Mouse (Mus musculus): ENCODE measurements around the gene Ndufaf2.

DNA sequence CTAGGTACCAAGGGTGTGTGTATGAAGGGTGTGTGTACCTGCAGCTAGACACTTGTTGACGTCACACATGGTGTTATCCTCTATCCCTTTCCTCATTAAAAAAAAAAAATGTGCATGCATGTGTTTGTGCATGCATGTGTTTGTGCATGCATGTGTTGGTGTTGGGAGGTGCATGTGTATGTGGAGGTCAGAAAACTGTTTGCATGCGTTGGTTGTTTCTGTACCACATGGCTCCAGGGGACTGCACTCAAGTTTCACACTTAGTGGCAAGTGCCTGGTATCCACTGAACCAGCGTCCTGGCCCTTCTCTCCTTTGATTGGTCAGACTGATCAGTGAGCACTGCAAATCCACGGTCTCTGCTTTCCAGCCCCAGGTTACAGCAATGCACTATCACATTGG, 71.7 kb downstream of the Ndufaf2 start:
- TF ChIP-seq GATA1 (IDR thresholded peaks at IDR 0.05; ENCODE audit: borderline replicate concordance, low read length) (no peak), FLI1 (IDR thresholded peaks at IDR 0.05; ENCODE audit: low read length) (no peak)
